Mouse (Mus musculus) CH12.LX (cell line): ENCODE results near the gene Prkag2. TPM values are rescaled to one million over a fixed set of nuclear protein-coding genes. Genes with fewer than 3 reads are reported as not detected.

ENCODE experiments used
- DNase-seq: peaks from one replicate; pipeline ENCODE4 v3.0.0-alpha.2; 2013; ENCODE audit errors: extremely low read depth
- H3K27ac ChIP-seq: 2 replicates; pipeline ENCODE4 v1.5.1; 2012; ENCODE audit warnings: low read depth, mild to moderate bottlenecking, control low read depth, moderate library complexity; ENCODE audit not compliant: insufficient read depth
- H3K27me3 ChIP-seq: replicated peaks from 2 replicates; pipeline ENCODE3; 2012; ENCODE audit warnings: inconsistent platforms
- H3K36me3 ChIP-seq, 2 experiments: replicated peaks in 1 of 2; 2 replicates each; pipeline versions ENCODE3 to v1.6.1; 2012; ENCODE audit warnings: inconsistent platforms in 1 of 2, low read length in 1 of 2, mild to moderate bottlenecking in 1 of 2, mixed read lengths in 1 of 2, moderate library complexity in 1 of 2; ENCODE audit not compliant: control insufficient read depth in 1 of 2, insufficient read depth in 1 of 2
- H3K4me1 ChIP-seq, 2 experiments: 2 replicates each; pipeline ENCODE4 v1.6.1; 2012; ENCODE audit warnings: inconsistent platforms in 1 of 2, moderate library complexity in 1 of 2; ENCODE audit not compliant: insufficient read depth in 2 of 2, control insufficient read depth in 1 of 2
- H3K4me2 ChIP-seq: 2 replicates; pipeline ENCODE4 v1.6.1; 2012; ENCODE audit warnings: low read depth, mild to moderate bottlenecking, control low read depth; ENCODE audit not compliant: poor library complexity, insufficient read depth, severe bottlenecking
- H3K4me3 ChIP-seq, 3 experiments: fragments of 150-350 bp in 1 of 3; sonication (generic) in 1 of 3; replicated peaks in 1 of 3; 2 replicates each; pipeline versions ENCODE3 to v1.5.1; 2011 to 2012; ENCODE audit warnings: low read depth in 2 of 3, low read length in 2 of 3, mild to moderate bottlenecking in 2 of 3, moderate library complexity in 2 of 3, control low read depth in 1 of 3, improper control_type of control experiment in 1 of 3, inconsistent platforms in 1 of 3, mixed read lengths in 1 of 3; ENCODE audit not compliant: poor library complexity in 1 of 3
- H3K79me2 ChIP-seq: replicated peaks from 2 replicates; pipeline ENCODE4 v1.6.1; 2012; ENCODE audit warnings: mild to moderate bottlenecking, moderate library complexity; ENCODE audit not compliant: control insufficient read depth, poor library complexity, insufficient read depth, severe bottlenecking; ENCODE audit errors: extremely low read depth
- H3K9ac ChIP-seq: 2 replicates; pipeline ENCODE4 v1.6.1; 2012; ENCODE audit warnings: low read depth, mild to moderate bottlenecking, control low read depth, moderate library complexity; ENCODE audit not compliant: insufficient read depth
- H3K9me3 ChIP-seq: replicated peaks from 2 replicates; pipeline ENCODE3; 2012; ENCODE audit warnings: low read length, inconsistent platforms, mixed read lengths
- CHD2 ChIP-seq: IDR thresholded peaks from 2 replicates; pipeline ENCODE4 v1.6.1; 2011; ENCODE audit warnings: low read length, improper control_type of control experiment
- CTCF ChIP-seq, 2 experiments: IDR thresholded peaks in 1 of 2; conservative IDR thresholded peaks in 1 of 2; 2 replicates each; pipeline ENCODE4 v1.5.1; 2011 to 2012; ENCODE audit warnings: low read depth in 2 of 2, low read length in 2 of 2, improper control_type of control experiment in 1 of 2, inconsistent platforms in 1 of 2, mild to moderate bottlenecking in 1 of 2, moderate library complexity in 1 of 2
- E2F4 ChIP-seq: IDR thresholded peaks from 2 replicates; pipeline ENCODE4 v1.6.1; 2011; ENCODE audit warnings: low read depth, low read length, improper control_type of control experiment; ENCODE audit not compliant: insufficient replicate concordance
- HCFC1 ChIP-seq: IDR thresholded peaks from 2 replicates; pipeline ENCODE4 v1.6.1; 2012; ENCODE audit warnings: low read depth, mild to moderate bottlenecking, inconsistent platforms, low read length, improper control_type of control experiment
- MAFK ChIP-seq: IDR thresholded peaks from 2 replicates; pipeline ENCODE4 v1.6.1; 2011; ENCODE audit warnings: low read length, improper control_type of control experiment; ENCODE audit not compliant: insufficient replicate concordance
- MEF2A ChIP-seq: IDR thresholded peaks from 2 replicates; pipeline ENCODE4 v1.6.1; 2014; ENCODE audit warnings: low read depth, mild to moderate bottlenecking, inconsistent platforms, low read length, improper control_type of control experiment, borderline replicate concordance
- NRF1 ChIP-seq: IDR thresholded peaks from 2 replicates; pipeline ENCODE4 v1.6.1; 2014; ENCODE audit warnings: low read depth, mild to moderate bottlenecking, inconsistent platforms, low read length, improper control_type of control experiment, moderate library complexity
- PAX5 ChIP-seq: IDR thresholded peaks from 2 replicates; pipeline ENCODE4 v1.6.1; 2012; ENCODE audit warnings: low read length, inconsistent platforms, mixed read lengths
- POLR2A ChIP-seq: IDR thresholded peaks from 2 replicates; pipeline ENCODE4 v1.6.1; 2011; ENCODE audit warnings: low read depth, mild to moderate bottlenecking, improper control_type of control experiment, low read length
- POLR2AphosphoS2 ChIP-seq: IDR thresholded peaks from 2 replicates; pipeline ENCODE4 v1.6.1; 2011; ENCODE audit warnings: low read depth, low read length, improper control_type of control experiment
- USF1 ChIP-seq: IDR thresholded peaks from 2 replicates; pipeline ENCODE4 v1.6.1; 2014; ENCODE audit warnings: low read depth, mild to moderate bottlenecking, inconsistent platforms, low read length, improper control_type of control experiment
- ZC3H11A ChIP-seq: IDR thresholded peaks from 2 replicates; pipeline ENCODE4 v1.6.1; 2012; ENCODE audit warnings: low read depth, mild to moderate bottlenecking, inconsistent platforms, low read length, improper control_type of control experiment
- ZMIZ1 ChIP-seq: IDR thresholded peaks from 2 replicates; pipeline ENCODE4 v1.6.1; 2012; ENCODE audit warnings: low read depth, mild to moderate bottlenecking, inconsistent platforms, low read length, improper control_type of control experiment
- ZNF384 ChIP-seq: IDR thresholded peaks from 2 replicates; pipeline ENCODE4 v1.6.1; 2012; ENCODE audit warnings: low read depth, low read length, improper control_type of control experiment, inconsistent platforms
- dilution Hi-C: fragments of 300-500 bp; cut with MboI; formaldehyde crosslinking; loops from 2 replicates; pipeline ENCODE4 v1.14.3; 2020; ENCODE audit warnings: low sequenced_read_pairs; ENCODE audit not compliant: extremely low pct_unique_long_range_greater_than_20kb, extremely low pct_ligation_motif_present
- in situ Hi-C: fragments of 300-500 bp; cut with MboI; formaldehyde crosslinking; loops from 3 replicates; pipeline ENCODE4 v1.14.3; 2019; ENCODE audit warnings: low sequenced_read_pairs, low pct_ligation_motif_present, low pct_unique_long_range_greater_than_20kb, mixed read lengths
- polyA plus RNA-seq: library from polyadenylated mRNA; unstranded; fragments of >175 nt; gene quantifications from 2 replicates; pipeline ENCODE4 v1.2.1, GENCODE M21; 2012; ENCODE audit warnings: low read depth; ENCODE audit not compliant: insufficient read length
- total RNA-seq, 2 experiments: library from RNA; depleted of rRNA; stranded (reverse); fragments of 300-350 nt in 1 of 2; fragments of >200 nt in 1 of 2; gene quantifications; 2 replicates each; pipeline ENCODE4 v1.2.3; 2012 to 2014

Gene Prkag2
- total and polyA plus RNA-seq, 3 experiments = 4.6 to 21.2 (median 8.8) TPM

DNA sequence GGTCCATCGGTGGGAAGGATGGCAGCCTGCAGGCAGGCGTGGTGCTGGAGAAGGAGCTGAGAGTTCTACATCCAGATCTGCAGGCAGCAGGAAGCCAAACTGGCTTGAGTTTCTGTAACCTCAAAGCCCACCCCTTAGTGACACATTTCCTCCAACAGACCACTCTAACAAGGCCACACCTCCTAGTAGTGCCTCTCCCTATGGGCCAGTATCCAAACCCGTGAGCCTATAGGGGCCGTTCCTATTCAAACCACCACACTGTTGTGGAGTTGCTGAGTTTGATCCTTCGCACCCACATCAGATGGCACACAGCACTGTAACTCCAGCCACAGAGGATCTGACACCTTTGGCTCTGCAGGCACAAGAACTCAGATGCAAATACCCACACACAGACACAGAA, 185.3 kb downstream of the Prkag2 start:
- no peaks in the 10 kb centered on the region for H3K9me3 ChIP-seq
- no peak for DNase-seq
- TF ChIP-seq ZMIZ1 (no peak), CTCF (conservative IDR thresholded peaks at IDR 0.05 in 1 of 2, IDR thresholded peaks at IDR 0.05 in 1 of 2; ENCODE audit: low read depth in 2 of 2, low read length in 2 of 2) (no peak), CHD2 (no peak), HCFC1 (no peak), MEF2A (no peak), USF1 (no peak), NRF1 (no peak), POLR2A (no peak)
- H3K79me2 ChIP-seq = no peaks in the 10 kb centered on the region
- dilution Hi-C loops = no loop called here
- no peak overlapping the region for H3K9ac ChIP-seq
- H3K27ac ChIP-seq = no peak overlapping the region
- no peaks in the 10 kb centered on the region for H3K4me1 ChIP-seq
- H3K4me2 ChIP-seq = no peak overlapping the region
- H3K36me3 ChIP-seq = peaks cover 0 to 5% of the 10 kb centered on the region in 2 experiments
- no peaks in the 10 kb centered on the region for H3K27me3 ChIP-seq
- H3K4me3 ChIP-seq = no peak overlapping the region
- in situ Hi-C loops = no loop called here

- in situ Hi-C loops (no loop called here), dilution Hi-C loops (no loop called here)
- DNase-seq = no peak
- Histone ChIP-seq H3K27me3 (no peaks in the 10 kb centered on the region), H3K4me1 (no peaks in the 10 kb centered on the region), H3K9ac (no peak overlapping the region), H3K9me3 (no peaks in the 10 kb centered on the region), H3K79me2 (no peaks in the 10 kb centered on the region), H3K4me3 (no peak overlapping the region), H3K36me3 (peaks cover 0 to 2% of the 10 kb centered on the region in 2 experiments), H3K4me2 (no peak overlapping the region), H3K27ac (no peak overlapping the region)
- TF ChIP-seq ZC3H11A (no peak), MAFK (no peak), PAX5 (no peak), CHD2 (no peak), USF1 (no peak), ZNF384 (no peak), E2F4 (no peak), POLR2AphosphoS2 (no peak)
Measured at GRCm38 (mm10) chr5:24913656-24914055, 186.8 kb downstream of the Prkag2 start.
